Mouse (Mus musculus) kidney, embryonic 15.5 days (tissue): ENCODE measurements at regions not wholly inside any gene's neighbourhood (a gene's known extent, or its start where the extent isn't known, plus 50 kb on each side); places are given as distances from the start of the nearest gene placed in this dataset.

Source experiments
- ATAC-seq: fragments of 200-750 bp; cut with Nextera tagmentation; replicated peaks from 2 replicates; pipeline ENCODE4 v1.8.0; 2017; ENCODE audit warnings: moderate TSS enrichment; ENCODE audit not compliant: low FRiP score
- H3K27ac ChIP-seq: fragments of 300-500 bp; sonication (generic); 2 replicates; pipeline ENCODE4 v1.5.1; 2015; ENCODE audit warnings: mild to moderate bottlenecking, inconsistent platforms
- H3K27me3 ChIP-seq: fragments of 300-500 bp; sonication (generic); 2 replicates; pipeline ENCODE4 v1.6.1; 2015; ENCODE audit warnings: inconsistent platforms
- H3K36me3 ChIP-seq: fragments of 300-500 bp; sonication (generic); 2 replicates; pipeline ENCODE4 v1.6.1; 2015; ENCODE audit warnings: inconsistent platforms
- H3K4me1 ChIP-seq: fragments of 300-500 bp; sonication (generic); 2 replicates; pipeline ENCODE4 v1.6.1; 2015; ENCODE audit warnings: inconsistent platforms
- H3K4me2 ChIP-seq: fragments of 300-500 bp; sonication (generic); 2 replicates; pipeline ENCODE4 v1.6.1; 2015; ENCODE audit warnings: moderate library complexity, mild to moderate bottlenecking, inconsistent platforms
- H3K4me3 ChIP-seq: fragments of 300-500 bp; sonication (generic); replicated peaks from 2 replicates; pipeline ENCODE4 v1.5.1; 2015; ENCODE audit warnings: mild to moderate bottlenecking, inconsistent platforms
- H3K9ac ChIP-seq: fragments of 300-500 bp; sonication (generic); 2 replicates; pipeline ENCODE4 v1.6.1; 2015; ENCODE audit warnings: mild to moderate bottlenecking, inconsistent platforms
- H3K9me3 ChIP-seq: fragments of 300-500 bp; sonication (generic); replicated peaks from 2 replicates; pipeline ENCODE4 v1.6.1; 2016; ENCODE audit warnings: inconsistent platforms
- WGBS: fragments of 180-500 bp; shearing (Covaris S2); methylation state at CpG from one replicate; pipeline ENCODE4 v1.1.7; 2015; ENCODE audit warnings: mixed read lengths; 5-methylcytosine and 5-hydroxymethylcytosine counted together

DNA sequence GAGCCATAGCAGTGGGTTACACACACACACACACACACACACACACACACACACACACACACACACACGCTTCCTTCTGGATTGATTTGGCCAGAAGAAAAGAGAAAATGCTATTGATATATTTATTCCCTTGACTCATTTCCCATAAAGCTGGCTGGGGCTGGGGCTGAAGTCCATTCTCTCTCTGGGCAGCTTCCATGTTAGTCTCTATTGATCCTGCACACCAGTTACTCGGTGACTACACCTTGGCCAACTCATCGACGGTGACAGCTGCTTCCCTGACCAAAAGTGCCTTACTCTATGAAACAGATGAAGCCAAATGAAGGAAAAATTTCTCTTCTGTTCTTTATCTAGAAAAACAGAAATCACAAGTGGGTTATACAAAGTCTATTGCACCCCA lies 82.1 kb downstream of the Snx18 start:
- no peak overlapping the region for H3K27ac ChIP-seq
- ATAC-seq, result no peak
- no peaks in the 10 kb centered on the region for H3K27me3 ChIP-seq
- whole genome bisulfite sequencing, result 77% methylated on average over 4 of the region's 4 CpGs
- H3K4me3 ChIP-seq, result no peak overlapping the region
- peaks cover 8% of the 10 kb centered on the region for H3K4me1 ChIP-seq
- H3K4me2 ChIP-seq, result no peak overlapping the region
- H3K9me3 ChIP-seq, result no peaks in the 10 kb centered on the region
- no peak overlapping the region for H3K9ac ChIP-seq
- H3K36me3 ChIP-seq, result no peaks in the 10 kb centered on the region

- 0 out of 2 replicates have a peak overlapping the region, but pooled peaks have one; percentile 4 for H3K27ac ChIP-seq
- H3K36me3 ChIP-seq, result no peaks in the 10 kb centered on the region
- no peaks in the 10 kb centered on the region for H3K27me3 ChIP-seq
- ATAC-seq, result no peak
- no peak overlapping the region for H3K9ac ChIP-seq
- H3K4me2 ChIP-seq, result no peak overlapping the region
- peaks cover 8% of the 10 kb centered on the region for H3K4me1 ChIP-seq
- no peaks in the 10 kb centered on the region for H3K9me3 ChIP-seq
- 54% methylated on average over 8 of the region's 8 CpGs for WGBS
- H3K4me3 ChIP-seq, result no peak overlapping the region
Observed at GRCm38 (mm10) chr13:113534664-113535455, 83.5 kb downstream of the Snx18 start.

DNA sequence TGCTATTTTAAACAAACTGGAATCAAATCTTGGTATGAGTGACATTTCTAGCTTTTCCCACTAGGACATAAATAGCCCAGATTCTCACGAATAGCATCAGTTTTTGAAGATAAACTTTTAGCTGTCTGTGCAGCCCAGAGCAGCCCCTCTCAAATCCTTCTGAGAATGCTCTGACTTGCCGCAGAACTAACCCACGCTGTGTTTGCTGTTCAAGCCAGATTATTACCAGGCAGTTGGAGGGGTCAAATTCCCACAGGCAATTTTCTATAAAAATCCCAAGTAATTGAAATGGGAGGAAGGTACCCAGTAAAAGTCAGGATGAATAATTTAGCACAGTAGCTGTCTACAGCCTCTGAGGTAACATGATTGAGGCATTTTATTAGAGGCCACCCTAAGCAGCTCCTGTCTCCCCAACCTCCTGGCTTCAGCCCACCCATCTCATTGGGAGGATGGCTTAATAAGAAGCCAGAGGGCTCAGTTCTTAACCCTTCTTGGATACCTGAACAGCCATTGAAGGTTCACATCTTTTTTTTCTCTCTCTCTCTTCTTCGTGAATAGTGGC lies 84.4 kb downstream of the Snx18 start:
- Histone ChIP-seq H3K4me3 (no peak overlapping the region), H3K4me1 (peaks cover 8% of the 10 kb centered on the region), H3K36me3 (no peaks in the 10 kb centered on the region), H3K9ac (no peak overlapping the region), H3K4me2 (no peak overlapping the region), H3K27ac (no peak overlapping the region), H3K9me3 (no peaks in the 10 kb centered on the region), H3K27me3 (no peaks in the 10 kb centered on the region)
- ATAC-seq, result no peak
- WGBS, result 55% methylated on average over 4 of the region's 4 CpGs

DNA sequence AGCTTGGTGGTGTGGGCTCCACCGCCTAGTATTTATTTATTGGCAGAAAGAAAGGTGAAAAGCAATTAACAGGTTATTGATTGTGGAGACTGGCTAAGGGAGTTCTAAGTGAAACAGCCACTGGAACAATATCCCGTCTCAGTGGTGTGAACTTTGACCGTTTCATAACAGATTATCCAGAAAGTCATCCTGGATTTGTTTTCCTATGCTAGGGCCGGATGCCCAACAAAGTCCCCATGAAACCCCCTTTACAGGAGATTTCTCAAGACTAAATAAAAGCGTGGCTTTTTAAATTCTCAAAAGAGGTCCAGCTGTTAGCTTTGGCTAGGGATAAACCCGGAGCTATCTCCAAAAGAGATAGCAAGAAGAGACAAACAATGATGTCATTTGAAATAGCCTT lies 91.4 kb downstream of the Snx18 start:
- no peaks in the 10 kb centered on the region for H3K27me3 ChIP-seq
- no peak overlapping the region for H3K4me3 ChIP-seq
- no peak overlapping the region for H3K9ac ChIP-seq
- WGBS, result 66% methylated on average over 6 of the region's 6 CpGs
- H3K4me1 ChIP-seq, result no peaks in the 10 kb centered on the region
- ATAC-seq, result no peak
- no peak overlapping the region for H3K4me2 ChIP-seq
- no peaks in the 10 kb centered on the region for H3K9me3 ChIP-seq
- no peak overlapping the region for H3K27ac ChIP-seq
- H3K36me3 ChIP-seq, result no peaks in the 10 kb centered on the region

DNA sequence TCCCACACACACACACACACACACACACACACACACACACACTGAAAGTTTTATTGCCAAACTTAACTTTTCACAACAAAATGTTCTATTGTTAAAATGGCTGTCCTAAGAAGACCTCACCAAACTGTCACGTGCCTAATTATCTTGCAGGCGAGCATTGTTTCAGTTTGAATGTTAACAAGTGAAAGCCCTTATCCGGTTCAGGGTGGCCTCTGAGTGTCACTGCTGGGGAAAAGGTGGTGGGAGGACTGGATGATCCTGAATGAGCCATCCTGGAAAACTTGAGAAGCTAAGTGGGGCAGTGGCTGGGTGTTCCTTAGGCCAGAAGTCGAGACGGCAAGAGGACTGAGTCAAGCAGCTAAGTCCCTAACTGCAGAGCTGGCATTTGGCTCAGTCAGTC lies 94.9 kb downstream of the Snx18 start:
- H3K27me3 ChIP-seq, result no peaks in the 10 kb centered on the region
- no peak overlapping the region for H3K9ac ChIP-seq
- WGBS, result 73% methylated on average over 5 of the region's 5 CpGs

GRCm38 (mm10) chr13:113518144-113518543 lies 100.2 kb downstream of the Snx18 start:
- ATAC-seq, result no peak
- Histone ChIP-seq H3K36me3 (no peaks in the 10 kb centered on the region), H3K4me2 (no peak overlapping the region), H3K9me3 (no peaks in the 10 kb centered on the region), H3K4me1 (peaks cover 14% of the 10 kb centered on the region), H3K27ac (no peak overlapping the region), H3K27me3 (no peaks in the 10 kb centered on the region), H3K4me3 (no peak overlapping the region), H3K9ac (no peak overlapping the region)
- 61% methylated on average over 6 of the region's 6 CpGs for WGBS

More for the DNA sequence above, 94.9 kb downstream of the Snx18 start:
- H3K27ac ChIP-seq, result no peak overlapping the region
- H3K4me2 ChIP-seq, result no peak overlapping the region
- ATAC-seq, result no peak
- H3K4me1 ChIP-seq, result no peaks in the 10 kb centered on the region
- H3K4me3 ChIP-seq, result no peak overlapping the region
- H3K9me3 ChIP-seq, result no peaks in the 10 kb centered on the region
- H3K36me3 ChIP-seq, result no peaks in the 10 kb centered on the region

DNA sequence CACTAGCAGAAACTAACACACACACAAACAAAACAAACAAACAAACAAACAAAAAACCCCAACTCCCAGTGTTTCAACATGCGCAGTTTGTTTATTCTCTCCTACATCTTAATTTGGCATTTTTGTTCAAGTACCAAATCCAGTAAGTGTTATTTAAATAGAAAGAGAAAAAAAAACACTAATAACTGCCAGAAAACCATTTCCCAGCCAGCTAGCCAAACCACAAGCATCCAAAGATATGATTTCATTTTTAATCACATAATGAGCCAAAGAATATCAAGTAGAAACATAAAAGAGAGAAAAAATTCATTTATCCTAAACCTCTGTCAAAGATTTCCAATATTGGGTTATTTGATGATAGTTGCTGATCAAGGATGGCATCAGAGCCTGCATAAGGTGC lies 102.3 kb downstream of the Snx18 start:
- Histone ChIP-seq H3K27ac (no peak overlapping the region), H3K4me2 (no peak overlapping the region), H3K27me3 (no peaks in the 10 kb centered on the region), H3K36me3 (no peaks in the 10 kb centered on the region), H3K9ac (no peak overlapping the region), H3K4me1 (peaks cover 14% of the 10 kb centered on the region), H3K4me3 (no peak overlapping the region), H3K9me3 (no peaks in the 10 kb centered on the region)
- WGBS, result 95% methylated on average over 1 of the region's 1 CpGs
- ATAC-seq, result no peak

DNA sequence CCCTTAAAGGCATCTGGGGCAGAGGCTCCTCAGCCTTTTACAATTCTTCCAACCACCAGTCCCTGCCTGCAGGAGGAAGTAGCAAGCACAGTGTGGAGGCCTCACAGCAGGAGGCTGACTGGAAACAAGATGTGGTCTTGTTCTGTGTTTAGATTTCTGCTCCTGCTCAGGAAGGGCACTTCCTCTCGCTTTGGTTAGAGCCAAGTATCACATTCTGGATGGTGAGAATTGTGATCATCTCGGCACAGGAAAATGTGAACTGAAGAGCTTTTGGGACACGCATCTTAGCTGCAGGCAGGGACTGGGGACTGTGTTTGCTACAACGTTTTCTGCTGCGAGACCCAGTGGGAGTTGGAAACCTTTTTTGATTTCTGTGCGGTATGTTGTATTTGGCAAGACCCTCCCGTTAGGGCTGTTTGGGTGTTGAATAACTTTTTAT lies 103.2 kb downstream of the Snx18 start:
- Histone ChIP-seq H3K9me3 (no peaks in the 10 kb centered on the region), H3K4me2 (0 out of 2 replicates have a peak overlapping the region, but pooled peaks have one; percentile 22), H3K36me3 (no peaks in the 10 kb centered on the region), H3K9ac (no peak overlapping the region), H3K4me3 (no peak overlapping the region), H3K27ac (peak overlapping the region; percentile 82), H3K4me1 (peaks cover 14% of the 10 kb centered on the region), H3K27me3 (no peaks in the 10 kb centered on the region)
- no peak for ATAC-seq
- WGBS, result 24% methylated on average over 7 of the region's 7 CpGs

GRCm38 (mm10) chr13:113509403-113510185 lies 108.8 kb downstream of the Snx18 start:
- Histone ChIP-seq H3K36me3 (no peaks in the 10 kb centered on the region), H3K4me2 (no peak overlapping the region), H3K4me1 (peaks cover 18% of the 10 kb centered on the region), H3K9me3 (no peaks in the 10 kb centered on the region), H3K27me3 (no peaks in the 10 kb centered on the region), H3K27ac (peak overlapping the region; percentile 42), H3K4me3 (no peak overlapping the region), H3K9ac (no peak overlapping the region)
- 29% methylated on average over 10 of the region's 10 CpGs for WGBS
- ATAC-seq, result peak; percentile 76

DNA sequence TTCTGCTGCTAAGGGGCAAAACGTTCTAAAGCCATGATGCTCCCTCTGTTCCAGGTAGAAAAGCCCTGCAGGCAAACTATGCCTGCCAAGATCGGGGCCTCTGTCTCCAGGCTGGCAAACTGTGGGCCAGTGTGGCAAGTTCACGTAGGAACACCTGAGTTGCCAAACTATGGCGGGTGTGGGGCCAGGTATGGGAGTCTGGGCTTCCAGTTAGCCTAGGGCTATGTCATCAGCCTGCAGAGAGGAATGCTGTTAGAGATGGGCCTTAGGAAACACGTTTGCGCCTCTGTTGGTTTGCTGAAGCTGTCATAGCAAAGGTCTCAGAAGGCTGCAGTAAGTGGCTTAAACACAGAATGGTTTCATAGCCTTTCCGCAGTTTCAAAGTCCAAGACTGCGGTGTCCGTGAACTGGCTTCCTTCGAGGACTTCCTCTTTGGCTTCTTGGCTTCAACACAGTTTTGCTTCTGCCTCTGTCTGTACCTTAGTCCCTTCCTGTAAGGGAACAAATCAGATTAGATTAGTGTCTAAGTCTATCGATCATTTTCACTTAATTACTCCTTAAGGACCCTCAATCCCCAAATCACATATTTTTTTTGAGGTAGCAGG lies 110.1 kb downstream of the Snx18 start:
- no peak overlapping the region for H3K9ac ChIP-seq
- WGBS, result 81% methylated on average over 11 of the region's 11 CpGs
- no peaks in the 10 kb centered on the region for H3K9me3 ChIP-seq
- no peaks in the 10 kb centered on the region for H3K36me3 ChIP-seq
- peaks cover 16% of the 10 kb centered on the region for H3K4me1 ChIP-seq
- ATAC-seq, result no peak
- no peaks in the 10 kb centered on the region for H3K27me3 ChIP-seq
- H3K4me2 ChIP-seq, result no peak overlapping the region
- H3K4me3 ChIP-seq, result no peak overlapping the region
- H3K27ac ChIP-seq, result no peak overlapping the region

- 25% methylated on average over 6 of the region's 6 CpGs for WGBS
- no peaks in the 10 kb centered on the region for H3K9me3 ChIP-seq
- ATAC-seq, result no peak; the same call in 1 of the 2 replicates
Observed at GRCm38 (mm10) chr13:113502528-113502927, 115.8 kb downstream of the Snx18 start.

GRCm38 (mm10) chr13:113502059-113502458 lies 116.3 kb downstream of the Snx18 start:
- peaks cover 15% of the 10 kb centered on the region for H3K4me1 ChIP-seq
- H3K9ac ChIP-seq, result no peak overlapping the region
- no peaks in the 10 kb centered on the region for H3K36me3 ChIP-seq
- ATAC-seq, result no peak; the same call in 1 of the 2 replicates
- no peak overlapping the region for H3K4me3 ChIP-seq
- no peak overlapping the region for H3K27ac ChIP-seq
- no peak overlapping the region for H3K4me2 ChIP-seq
- H3K27me3 ChIP-seq, result no peaks in the 10 kb centered on the region
- H3K9me3 ChIP-seq, result no peaks in the 10 kb centered on the region
- 44% methylated on average over 3 of the region's 3 CpGs for WGBS

More at GRCm38 (mm10) chr13:113502528-113502927, 115.8 kb downstream of the Snx18 start:
- H3K27ac ChIP-seq, result no peak overlapping the region
- H3K4me3 ChIP-seq, result no peak overlapping the region
- H3K27me3 ChIP-seq, result no peaks in the 10 kb centered on the region
- no peak overlapping the region for H3K9ac ChIP-seq
- H3K4me2 ChIP-seq, result no peak overlapping the region
- H3K36me3 ChIP-seq, result no peaks in the 10 kb centered on the region
- H3K4me1 ChIP-seq, result peaks cover 15% of the 10 kb centered on the region
